Mouse (Mus musculus): ENCODE results near the gene AB124611. TPM values are rescaled to one million over a fixed set of nuclear protein-coding genes. Genes with fewer than 3 reads are reported as not detected.
"Not testable (repeated sequence)": the region's sequence is repeated elsewhere in the genome, so short reads cannot be mapped to it uniquely, and the experiment has no call there.

The AB124611 gene
- polyA plus RNA-seq, 1 experiment from 2014 or later = 3.1 TPM

- H3K9ac ChIP-seq = no peak overlapping the region
- H3K4me3 ChIP-seq = no peak overlapping the region
- no peak overlapping the region for H3K4me2 ChIP-seq
- peak overlapping the region; percentile 45; the same call in 1 of the 2 replicates for H3K27ac ChIP-seq
- H3K9me3 ChIP-seq (replicated peaks) = no peaks in the 10 kb centered on the region
- H3K4me1 ChIP-seq = peaks cover 27% of the 10 kb centered on the region
- WGBS (ENCODE audit: insufficient replicate concordance) = 70% methylated on average over 2 of the region's 2 CpGs
- no peaks in the 10 kb centered on the region for H3K27me3 ChIP-seq (replicated peaks)
- ATAC-seq = no peak
- H3K36me3 ChIP-seq = no peaks in the 10 kb centered on the region
Measured at GRCm38 (mm10) chr9:21527100-21527801, 1.3 kb downstream of the AB124611 start.

- Histone ChIP-seq H3K27me3 (replicated peaks) (no peaks in the 10 kb centered on the region), H3K9ac (no peak overlapping the region), H3K36me3 (no peaks in the 10 kb centered on the region), H3K27ac (peak overlapping the region; percentile 45; the same call in 1 of the 2 replicates), H3K4me1 (peaks cover 27% of the 10 kb centered on the region), H3K9me3 (replicated peaks) (no peaks in the 10 kb centered on the region), H3K4me2 (no peak overlapping the region), H3K4me3 (no peak overlapping the region)
- ATAC-seq = peak; percentile 42; the same call in 1 of the 2 replicates
- WGBS (ENCODE audit: insufficient replicate concordance) = 13% methylated on average over 1 of the region's 1 CpGs
Measured at GRCm38 (mm10) chr9:21527917-21528324, 1.9 kb downstream of the AB124611 start.

- Histone ChIP-seq H3K4me3 (no peak overlapping the region), H3K9ac (no peak overlapping the region), H3K4me2 (no peak overlapping the region), H3K36me3 (no peaks in the 10 kb centered on the region), H3K4me1 (peaks cover 23% of the 10 kb centered on the region), H3K9me3 (replicated peaks) (no peaks in the 10 kb centered on the region), H3K27ac (no peak overlapping the region), H3K27me3 (replicated peaks) (no peaks in the 10 kb centered on the region)
- no peak for ATAC-seq
- 80% methylated on average over 14 of the region's 14 CpGs for WGBS (ENCODE audit: insufficient replicate concordance)
Measured at GRCm38 (mm10) chr9:21536501-21536900, 10.5 kb downstream of the AB124611 start.

- H3K36me3 ChIP-seq = no peaks in the 10 kb centered on the region
- WGBS (ENCODE audit: insufficient replicate concordance) = 68% methylated on average over 4 of the region's 4 CpGs
- ATAC-seq = no peak
Measured at GRCm38 (mm10) chr9:21537009-21537408, 11.0 kb downstream of the AB124611 start.

GRCm38 (mm10) chr9:21539981-21540753 is 14.2 kb downstream of the AB124611 start:
- no peak overlapping the region for H3K4me2 ChIP-seq
- no peaks in the 10 kb centered on the region for H3K27me3 ChIP-seq (replicated peaks)
- 57% methylated on average over 7 of the region's 7 CpGs for WGBS (ENCODE audit: insufficient replicate concordance)
- no peak overlapping the region for H3K4me3 ChIP-seq
- H3K9me3 ChIP-seq (replicated peaks) = no peaks in the 10 kb centered on the region
- no peak for ATAC-seq
- no peak overlapping the region for H3K9ac ChIP-seq
- peaks cover 30% of the 10 kb centered on the region for H3K4me1 ChIP-seq
- no peak overlapping the region for H3K27ac ChIP-seq
- no peaks in the 10 kb centered on the region for H3K36me3 ChIP-seq

More at GRCm38 (mm10) chr9:21537009-21537408, 11.0 kb downstream of the AB124611 start:
- Histone ChIP-seq H3K27ac (no peak overlapping the region), H3K4me3 (no peak overlapping the region), H3K27me3 (replicated peaks) (no peaks in the 10 kb centered on the region), H3K9ac (no peak overlapping the region), H3K4me1 (peaks cover 23% of the 10 kb centered on the region), H3K9me3 (replicated peaks) (no peaks in the 10 kb centered on the region), H3K4me2 (no peak overlapping the region)

GRCm38 (mm10) chr9:21542001-21542400 is 16.0 kb downstream of the AB124611 start:
- not testable (repeated sequence) for H3K9me3 ChIP-seq (replicated peaks); H3K9ac ChIP-seq; H3K27me3 ChIP-seq (replicated peaks); H3K4me2 ChIP-seq; H3K4me3 ChIP-seq; H3K36me3 ChIP-seq; H3K27ac ChIP-seq; ATAC-seq
- 76% methylated on average over 2 of the region's 2 CpGs for WGBS (ENCODE audit: insufficient replicate concordance)
- H3K4me1 ChIP-seq = peaks cover 25% of the 10 kb centered on the region

GRCm38 (mm10) chr9:21545351-21545915 is 19.5 kb downstream of the AB124611 start:
- peak overlapping the region; percentile 53 for H3K9ac ChIP-seq
- no peaks in the 10 kb centered on the region for H3K9me3 ChIP-seq (replicated peaks)
- H3K27ac ChIP-seq = peak overlapping the region; percentile 89
- WGBS (ENCODE audit: insufficient replicate concordance) = 18% methylated on average over 9 of the region's 9 CpGs
- peaks cover 37% of the 10 kb centered on the region for H3K4me1 ChIP-seq
- peak overlapping the region; percentile 70 for H3K4me2 ChIP-seq
- no peaks in the 10 kb centered on the region for H3K27me3 ChIP-seq (replicated peaks)
- H3K36me3 ChIP-seq = peaks cover 16% of the 10 kb centered on the region
- peak; percentile 70 for ATAC-seq
- H3K4me3 ChIP-seq = peak overlapping the region; percentile 86

GRCm38 (mm10) chr9:21545916-21546788 is 20.2 kb downstream of the AB124611 start:
- peak overlapping the region; percentile 86 for H3K4me3 ChIP-seq
- H3K36me3 ChIP-seq = peaks cover 22% of the 10 kb centered on the region
- peak overlapping the region; percentile 53 for H3K9ac ChIP-seq
- H3K4me2 ChIP-seq = peak overlapping the region; percentile 70
- H3K27me3 ChIP-seq (replicated peaks) = no peaks in the 10 kb centered on the region
- under 1% methylated on average over 66 of the region's 67 CpGs for WGBS (ENCODE audit: insufficient replicate concordance)
- ATAC-seq = peak; percentile 90
- H3K4me1 ChIP-seq = peaks cover 40% of the 10 kb centered on the region
- no peaks in the 10 kb centered on the region for H3K9me3 ChIP-seq (replicated peaks)
- peak overlapping the region; percentile 89 for H3K27ac ChIP-seq

GRCm38 (mm10) chr9:21546789-21547074 is 20.8 kb downstream of the AB124611 start, which contains the start of gene Carm1:
Gene Carm1 (plus strand): TSS chr9:21546894.
- peak within 1 kb of the TSS; percentile 97 for H3K27ac ChIP-seq
- ATAC-seq = no peak
- H3K9ac ChIP-seq = peak within 1 kb of the TSS; percentile 97
- peaks cover 45% of the 10 kb centered on the region for H3K4me1 ChIP-seq
- 3% methylated on average over 7 of the region's 52 CpGs for WGBS (ENCODE audit: insufficient replicate concordance)
- H3K4me2 ChIP-seq = peak within 1 kb of the TSS; percentile 93
- H3K27me3 ChIP-seq (replicated peaks) = no peaks in the 10 kb centered on the region
- H3K36me3 ChIP-seq = peaks cover 28% of the 10 kb centered on the region
- peak within 1 kb of the TSS; percentile 86 for H3K4me3 ChIP-seq
- no peaks in the 10 kb centered on the region for H3K9me3 ChIP-seq (replicated peaks)

- Histone ChIP-seq H3K27me3 (replicated peaks) (no peaks in the 10 kb centered on the region), H3K9ac (peak overlapping the region; percentile 97), H3K4me1 (peaks cover 45% of the 10 kb centered on the region), H3K36me3 (peaks cover 28% of the 10 kb centered on the region), H3K4me3 (peak overlapping the region; percentile 86), H3K4me2 (peak overlapping the region; percentile 93), H3K9me3 (replicated peaks) (no peaks in the 10 kb centered on the region), H3K27ac (peak overlapping the region; percentile 97)
- peak; percentile 14 for ATAC-seq
- whole genome bisulfite sequencing (ENCODE audit: insufficient replicate concordance) = under 1% methylated on average over 59 of the region's 66 CpGs
Measured at GRCm38 (mm10) chr9:21547075-21547941, 21.3 kb downstream of the AB124611 start.

- whole genome bisulfite sequencing (ENCODE audit: insufficient replicate concordance) = 91% methylated on average over 2 of the region's 2 CpGs
- Histone ChIP-seq H3K4me2 (no peak overlapping the region), H3K4me1 (peaks cover 59% of the 10 kb centered on the region), H3K9me3 (replicated peaks) (no peaks in the 10 kb centered on the region), H3K36me3 (peaks cover 50% of the 10 kb centered on the region), H3K9ac (no peak overlapping the region; the same call in 1 of the 2 replicates), H3K27ac (no peak overlapping the region), H3K27me3 (replicated peaks) (no peaks in the 10 kb centered on the region), H3K4me3 (no peak overlapping the region)
- no peak for ATAC-seq
Measured at GRCm38 (mm10) chr9:21551049-21551448, 25.1 kb downstream of the AB124611 start.

Data from liver, embryonic 12.5 days (tissue).